Mouse (Mus musculus) erythroblast, adult 5-6 weeks (primary cell): ENCODE results near the gene Frem3. TPM values are rescaled to one million over a fixed set of nuclear protein-coding genes. Genes with fewer than 3 reads are reported as not detected.
A peak's percentile ranks its signal among the peaks of the same experiment; 100 is the strongest.

Experiments used
- ATAC-seq: replicated peaks from 2 replicates; pipeline ENCODE4 v1.8.0; 2016; ENCODE audit warnings: moderate number of reproducible peaks, mild to moderate bottlenecking, moderate TSS enrichment, inconsistent platforms; ENCODE audit not compliant: poor library complexity, low FRiP score, severe bottlenecking
- total RNA-seq, 2 experiments: library from RNA; stranded (forward) in 1 of 2; stranded (reverse) in 1 of 2; fragments of 150-400 nt in 1 of 2; fragments of 200-764, 138-1000 nt in 1 of 2; gene quantifications; 2 replicates each; pipeline versions ENCODE4 v1.2.3 to v1.2.4; 2015 to 2017; ENCODE audit warnings: low replicate concordance in 2 of 2

The Frem3 gene
- total RNA-seq (2015; ENCODE audit: low replicate concordance) = 0.21 TPM in 1 of 2 replicates, not detected in the other
- total RNA-seq (2017; ENCODE audit: low replicate concordance) = 0.28 and 0.43 TPM in 2 replicates

DNA sequence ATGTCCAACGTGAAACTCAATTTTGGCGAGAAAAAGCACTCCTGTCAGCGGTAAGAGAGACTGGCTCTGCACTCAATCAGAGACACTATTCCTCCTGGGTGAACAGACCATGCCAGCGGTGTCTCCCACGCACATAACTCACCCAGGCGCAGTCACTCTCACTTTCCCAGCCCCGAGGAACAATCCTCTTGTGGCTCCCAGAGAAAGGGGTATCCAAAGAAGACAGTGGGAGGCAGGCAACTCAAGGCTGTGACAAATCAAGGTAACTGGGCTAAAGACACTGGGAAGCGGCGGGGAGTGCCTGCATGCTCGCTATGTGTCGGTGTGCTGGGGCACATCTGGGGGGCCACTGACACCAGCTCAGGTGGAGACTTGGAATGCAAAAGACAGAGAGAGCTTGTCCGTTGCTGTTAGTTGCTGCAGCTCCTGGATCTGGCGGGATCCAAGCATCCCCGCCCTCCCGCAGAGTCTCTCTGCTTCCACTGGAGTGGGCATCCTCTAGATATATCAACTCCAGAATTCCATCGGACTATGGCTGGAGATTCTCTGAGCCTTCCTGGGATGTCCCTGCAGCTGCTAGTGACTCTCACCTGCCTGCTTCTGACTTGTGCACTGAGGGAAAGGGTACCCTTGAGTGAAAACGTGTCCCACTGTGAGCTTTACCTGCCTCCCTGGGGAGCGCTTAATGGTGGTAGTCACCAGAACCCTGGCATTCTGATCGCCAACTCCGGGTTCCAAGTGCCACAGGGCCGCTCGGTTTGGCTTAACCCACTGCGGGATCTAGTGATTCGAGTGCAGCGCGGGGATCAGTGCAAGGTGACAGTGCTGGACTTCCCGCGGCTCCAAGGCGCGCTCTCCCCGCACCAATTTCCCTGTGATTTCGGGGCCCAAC is at the start of gene Frem3:
Frem3 (plus strand) TSS at position 532 of the 892 bp plus-strand sequence.
- ATAC-seq = no peak

DNA sequence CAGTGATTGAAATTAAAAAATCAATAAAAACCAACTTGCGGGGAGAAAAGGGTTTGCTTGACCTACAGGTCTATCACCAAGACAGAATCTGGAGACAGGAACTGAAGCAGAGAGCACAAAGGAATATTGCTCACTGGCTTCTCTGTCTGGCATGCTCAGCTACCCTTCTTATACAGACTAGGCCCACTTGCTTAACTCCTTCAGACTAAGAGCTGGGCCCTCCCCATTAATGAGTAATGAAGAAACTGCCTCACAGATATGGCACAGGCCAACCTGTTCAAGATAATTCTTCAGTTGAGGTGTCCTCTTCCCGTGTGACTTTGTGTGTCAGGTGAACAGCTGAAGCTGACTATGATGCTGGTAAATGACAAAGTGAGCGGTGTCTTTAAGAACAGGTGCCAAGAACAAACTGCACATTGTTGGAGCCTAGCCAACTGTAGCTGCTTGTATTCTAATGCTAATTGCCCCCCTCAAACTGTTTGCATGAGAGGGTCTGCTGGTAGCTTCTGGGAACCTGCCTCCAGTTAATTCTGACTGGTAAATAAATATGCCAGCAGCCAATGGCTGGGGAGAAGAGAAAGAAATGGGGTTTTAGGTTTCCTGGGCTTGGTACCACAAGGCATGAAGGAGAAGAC is 46.6 kb upstream of the Frem3 start:
- ATAC-seq = no peak

DNA sequence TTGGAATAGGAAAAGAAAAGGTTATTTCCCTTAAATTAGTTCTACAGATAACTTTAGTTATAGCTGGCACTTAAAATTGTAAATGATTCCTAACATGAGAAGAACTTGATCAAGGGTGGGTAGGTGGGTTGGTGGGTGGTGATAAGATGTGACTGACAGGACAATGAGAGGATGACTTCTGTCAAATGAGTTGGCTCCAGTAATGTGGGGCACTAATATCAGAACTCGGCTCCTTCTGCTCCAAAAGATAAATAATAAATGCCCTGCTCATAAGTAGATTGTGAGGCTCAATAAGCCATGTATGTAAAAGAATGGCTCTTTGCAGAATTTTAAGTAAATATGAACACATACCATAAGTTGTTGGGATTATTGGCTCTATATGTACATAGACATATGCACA is 43.4 kb upstream of the Frem3 start:
- peak; percentile 71 for ATAC-seq

DNA sequence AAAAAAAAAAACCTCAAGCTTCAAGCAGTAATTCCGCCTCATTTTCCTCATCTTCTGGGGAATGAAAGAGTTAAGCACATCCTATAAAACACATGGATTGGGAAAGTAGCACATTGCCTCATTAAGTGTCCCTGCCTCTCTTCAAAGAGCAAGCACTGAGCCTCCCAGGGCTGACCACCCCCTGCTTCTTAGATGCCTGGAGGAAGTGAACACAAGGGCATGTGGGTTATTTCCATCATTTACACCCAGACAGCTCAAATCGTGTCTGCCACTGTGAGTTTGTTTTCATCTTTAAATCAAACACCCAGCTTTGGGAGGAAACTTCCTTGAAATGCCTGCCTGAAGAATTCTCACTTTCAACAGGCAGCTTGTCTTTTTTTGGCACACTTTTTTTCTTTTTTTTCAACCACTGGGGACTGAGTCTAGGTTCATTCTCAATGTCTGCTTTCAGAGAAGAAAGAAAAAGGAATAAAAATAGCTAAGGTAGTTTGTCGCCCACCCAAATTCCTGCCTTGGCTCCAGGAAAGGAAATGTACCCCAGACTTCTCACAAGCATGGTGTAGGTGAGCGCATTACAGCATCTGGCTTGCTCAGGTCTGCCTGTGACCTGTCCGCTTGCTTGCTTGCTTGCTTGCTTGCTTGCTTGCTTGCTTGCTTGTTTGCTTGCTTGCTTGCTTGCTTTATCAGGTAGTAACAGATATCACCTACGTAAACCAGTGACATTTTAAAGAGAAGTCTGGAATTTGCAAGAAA is 42.5 kb upstream of the Frem3 start:
- ATAC-seq = peak; percentile 52

DNA sequence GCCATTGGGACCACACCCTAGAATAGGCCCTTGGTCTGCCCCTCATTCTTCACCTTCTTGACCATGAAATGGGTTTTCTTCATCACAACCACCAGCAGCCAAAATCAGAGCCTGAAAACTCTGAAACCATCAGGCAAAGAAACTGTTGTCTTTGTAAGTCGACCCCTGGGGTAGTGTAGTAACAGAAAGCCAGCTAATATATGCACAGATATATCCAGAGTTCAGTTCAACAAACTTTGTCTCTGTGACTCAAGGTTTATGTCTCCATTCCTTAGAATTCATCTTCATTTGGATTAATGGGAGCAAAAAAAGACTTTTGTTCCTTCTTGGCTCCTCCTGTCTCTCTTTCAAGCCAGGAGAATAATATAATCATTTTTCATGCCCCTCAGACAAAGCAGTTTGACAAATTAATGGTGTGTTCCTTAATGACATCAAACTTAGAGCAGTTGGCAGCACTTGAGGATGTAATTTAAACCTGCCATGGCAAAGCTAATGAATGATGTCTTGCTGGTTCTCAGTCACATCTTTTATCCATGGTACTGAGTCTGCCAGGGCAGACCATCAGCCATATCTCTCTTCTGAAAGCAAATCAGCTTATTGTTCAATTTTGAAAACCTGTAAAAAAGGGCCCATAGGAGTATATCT is 38.3 kb upstream of the Frem3 start:
- no peak for ATAC-seq

DNA sequence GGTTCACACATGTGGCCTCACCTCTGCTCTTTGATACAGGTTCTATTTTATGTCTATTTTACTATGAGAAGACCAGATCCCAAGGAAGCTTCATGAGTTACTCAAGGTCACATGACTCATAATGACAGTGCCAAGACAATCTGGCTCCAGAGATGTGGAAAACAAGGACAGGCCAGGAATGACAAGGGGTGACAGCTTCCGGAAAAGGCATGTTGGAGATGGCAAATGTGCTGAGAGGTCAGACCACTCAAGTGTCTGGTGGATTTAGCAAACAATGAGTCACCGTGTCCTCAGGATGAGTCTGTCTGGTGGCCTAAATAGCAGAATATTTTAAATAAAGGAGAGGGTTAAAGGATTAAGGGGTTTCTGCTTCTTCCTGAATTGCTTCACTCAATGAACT is 33.8 kb upstream of the Frem3 start:
- no peak for ATAC-seq

DNA sequence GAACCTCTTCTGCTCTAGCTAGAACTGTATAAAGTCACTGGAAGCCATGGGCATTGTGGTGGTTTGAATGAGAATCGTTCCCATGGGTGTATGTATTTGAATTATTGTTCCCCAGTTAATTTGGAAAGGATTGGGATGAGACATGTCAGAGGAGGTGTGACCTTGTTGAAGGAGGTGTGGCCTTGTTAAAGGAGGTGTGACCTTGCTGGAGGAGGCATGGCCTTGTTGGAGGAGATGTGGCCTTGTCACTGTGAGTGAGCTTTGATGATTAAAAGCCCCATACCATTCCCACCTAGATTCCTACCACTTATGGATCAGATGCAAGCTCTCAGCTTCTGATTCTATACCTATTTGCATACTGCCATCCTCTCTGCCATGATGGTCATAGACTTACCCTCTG is 31.8 kb upstream of the Frem3 start:
- peak; percentile 53; the same call in 1 of the 2 replicates for ATAC-seq

DNA sequence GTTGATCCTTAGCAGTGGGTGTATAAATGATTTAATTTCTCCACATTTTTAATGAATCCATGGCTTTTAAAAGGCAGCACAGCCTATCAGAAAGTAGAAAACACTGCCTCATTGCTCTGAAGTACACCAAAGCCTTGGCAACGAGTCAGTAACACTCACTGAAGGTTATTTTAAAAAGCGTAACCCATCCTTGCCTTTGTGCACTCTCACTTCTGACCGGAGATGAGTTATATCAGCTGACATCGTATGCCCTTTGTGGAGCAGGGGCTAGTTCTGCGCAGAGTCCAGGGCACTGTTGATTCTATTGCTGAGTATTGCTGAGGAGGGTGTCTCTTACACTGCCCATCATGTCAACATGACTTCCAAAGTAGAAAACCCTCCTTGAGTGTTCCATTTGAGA is 18.3 kb upstream of the Frem3 start:
- ATAC-seq = no peak

DNA sequence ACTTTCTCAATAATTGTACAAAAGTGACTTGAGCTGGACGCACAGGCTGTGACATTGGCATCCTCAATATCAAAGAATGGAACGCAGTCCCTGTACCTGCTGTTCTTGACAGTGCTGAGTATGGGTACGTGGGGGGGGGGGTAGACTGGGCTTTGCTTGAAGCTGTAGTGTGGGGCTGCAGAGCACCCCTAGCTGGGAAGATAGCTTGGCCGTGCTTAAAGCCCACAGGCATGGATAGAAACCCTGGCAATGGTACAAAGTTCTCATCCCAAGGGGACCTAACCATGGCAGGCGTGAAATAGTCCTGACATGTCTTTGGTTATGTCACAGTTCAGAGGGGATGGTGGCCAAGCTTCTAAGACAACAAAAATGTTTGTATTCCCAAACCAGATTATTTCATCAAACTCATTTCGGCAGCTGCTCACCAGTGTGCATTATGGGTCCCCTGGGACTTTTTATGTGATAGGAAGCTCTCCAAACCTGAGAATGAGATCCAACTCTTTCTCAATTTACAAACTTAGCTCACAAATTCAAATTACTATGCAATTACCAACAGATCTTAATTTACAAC is 10.2 kb upstream of the Frem3 start:
- ATAC-seq = no peak

DNA sequence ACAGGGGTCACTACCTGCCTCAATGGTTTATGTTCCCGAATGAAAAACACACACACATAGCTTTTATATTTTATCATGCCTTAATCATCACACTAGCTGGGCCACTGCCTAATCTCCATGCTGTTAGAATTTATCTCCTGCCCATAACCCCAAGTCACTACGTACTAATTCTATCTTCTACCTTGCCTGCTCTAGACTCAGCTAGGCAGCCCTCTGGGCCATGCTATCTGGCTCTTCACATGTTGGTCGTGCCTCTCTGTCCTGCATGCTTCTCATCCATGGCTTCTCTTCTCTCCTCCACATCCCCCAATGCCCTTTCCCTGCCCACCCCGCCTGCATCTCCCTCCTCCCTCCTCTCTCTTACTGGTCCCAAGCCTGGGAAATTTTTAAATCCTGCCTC is 9.0 kb upstream of the Frem3 start:
- ATAC-seq = 0 out of 2 replicates have a peak, but pooled peaks have one; percentile 15

DNA sequence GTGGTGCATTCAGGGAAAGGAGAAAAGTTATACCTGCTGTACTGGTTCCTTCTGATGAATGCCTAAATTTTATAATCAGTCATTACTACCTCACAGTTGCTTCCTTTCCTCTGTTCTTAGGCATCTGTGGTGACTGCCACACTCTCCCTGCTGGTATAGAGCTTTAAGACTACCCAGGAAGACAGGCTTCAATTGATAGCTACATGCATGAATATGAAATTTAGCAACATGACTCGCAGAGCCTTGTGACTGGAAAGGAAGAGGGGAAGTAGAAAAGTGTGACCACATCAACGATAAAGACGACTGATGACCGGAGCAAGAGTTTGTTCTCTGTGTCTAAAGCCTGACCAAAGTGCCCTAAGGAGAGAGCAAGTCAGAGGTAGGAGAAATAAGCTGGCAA is 3.8 kb upstream of the Frem3 start:
- no peak for ATAC-seq

DNA sequence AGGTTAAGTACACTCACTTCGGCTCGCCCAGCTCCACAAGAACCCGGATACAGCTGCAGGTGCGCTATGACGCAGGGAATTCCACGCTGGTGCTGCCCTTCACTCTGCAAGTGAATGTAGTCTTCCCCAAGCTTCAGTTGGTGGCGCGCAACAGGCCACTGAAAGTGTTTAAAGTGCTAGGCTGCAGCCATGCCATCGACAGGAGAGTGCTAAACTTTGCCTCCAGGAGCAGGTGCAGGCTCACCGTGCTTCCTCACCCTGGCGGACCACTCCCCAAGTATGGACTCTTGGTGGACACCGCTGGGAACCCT is 516 bp downstream of the Frem3 start:
- no peak for ATAC-seq

DNA sequence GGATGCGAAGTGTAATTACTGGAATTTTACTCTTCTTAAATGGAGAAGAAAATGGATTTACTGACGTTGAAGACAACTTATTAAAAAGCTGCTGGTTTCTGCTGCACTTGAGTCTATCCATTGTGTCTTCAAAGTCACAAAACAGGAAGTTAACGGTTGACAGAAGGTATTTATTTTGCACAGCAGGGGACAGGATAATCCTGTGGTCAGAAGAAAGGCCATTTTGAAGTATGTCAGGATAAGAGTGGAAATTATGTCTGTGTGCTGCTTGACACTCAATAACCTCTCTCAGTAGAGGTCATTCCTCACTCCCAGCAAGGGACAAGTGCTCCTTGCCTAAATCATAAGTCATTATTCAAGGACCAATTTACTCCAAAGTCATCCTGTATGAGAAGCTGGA is 8.9 kb downstream of the Frem3 start:
- no peak for ATAC-seq

DNA sequence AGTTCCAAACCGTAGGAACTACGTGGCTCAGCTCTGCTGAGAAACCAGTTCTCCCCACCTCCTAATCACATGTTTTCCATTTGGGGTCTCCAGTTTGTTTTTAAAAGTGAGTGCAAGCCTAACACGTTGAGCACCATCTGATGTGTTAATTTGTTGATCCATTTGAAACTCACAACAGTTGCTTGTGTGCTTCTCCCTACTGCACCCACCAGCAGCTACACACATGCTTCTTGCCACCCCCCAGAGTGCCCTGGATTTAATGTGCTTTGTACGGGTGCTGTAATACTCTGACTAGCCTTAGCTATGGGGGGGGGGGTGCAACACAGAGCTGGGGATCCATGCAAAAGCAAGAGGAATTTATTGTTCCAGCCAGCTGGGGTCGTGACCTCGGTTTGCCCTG is 36.5 kb downstream of the Frem3 start:
- ATAC-seq = no peak

DNA sequence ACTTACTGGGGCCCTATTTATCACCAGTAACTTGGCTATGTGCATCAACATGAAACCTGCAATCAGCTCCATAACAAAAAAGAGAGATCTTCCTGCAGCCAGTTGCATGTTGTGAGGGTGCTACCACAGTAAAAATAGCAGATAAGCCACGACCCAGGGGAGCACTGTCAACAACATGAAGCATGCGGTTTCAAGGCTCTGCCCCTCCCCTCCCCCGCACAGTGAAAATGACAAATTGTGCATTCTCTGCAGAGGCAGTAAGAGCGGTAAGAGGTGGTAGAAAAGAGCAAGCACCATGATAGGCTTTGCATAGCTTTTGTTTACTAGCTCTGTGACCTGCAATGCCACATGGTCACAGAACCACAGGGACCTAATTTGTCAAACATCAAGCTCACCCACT is 46.8 kb downstream of the Frem3 start:
- 0 out of 2 replicates have a peak, but pooled peaks have one; percentile 40 for ATAC-seq

DNA sequence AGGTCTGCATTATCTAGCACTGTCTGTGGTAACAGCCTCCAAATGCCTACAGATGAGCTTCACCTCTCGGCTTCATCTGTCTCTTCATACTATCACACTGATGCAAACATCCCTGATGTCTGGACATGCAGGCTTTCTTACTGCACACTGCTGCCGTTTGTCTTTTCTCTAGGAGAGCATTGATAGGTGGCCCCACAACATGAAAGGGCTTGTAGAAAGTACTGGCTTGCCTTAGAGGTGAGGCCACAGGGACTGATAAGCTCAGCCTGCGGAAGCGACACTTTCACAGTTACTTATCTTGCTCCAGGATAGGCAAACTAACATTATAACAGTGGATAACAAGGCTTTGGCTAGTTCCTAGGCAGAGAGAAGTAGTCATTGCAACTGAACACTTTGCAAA is 50.2 kb downstream of the Frem3 start:
- ATAC-seq = peak; percentile 73

DNA sequence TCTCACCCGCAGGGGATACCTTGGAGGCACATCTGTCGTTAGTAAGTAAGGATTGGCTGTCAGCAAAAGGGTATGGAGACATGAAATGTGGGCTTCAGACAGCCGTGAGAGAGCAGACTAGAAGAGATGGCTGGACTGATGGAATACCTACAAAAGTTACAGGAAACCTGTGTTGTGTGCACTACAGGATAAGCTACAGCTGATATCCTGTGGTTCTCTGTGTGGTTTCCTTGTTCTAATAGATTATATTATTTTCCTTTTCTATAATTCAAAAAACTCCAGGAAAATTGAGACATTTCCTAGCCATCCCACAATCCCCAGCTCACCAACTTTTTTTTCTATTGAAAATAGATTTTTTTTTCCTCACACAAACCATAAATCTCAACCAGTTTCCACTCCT is 52.6 kb downstream of the Frem3 start:
- no peak for ATAC-seq

DNA sequence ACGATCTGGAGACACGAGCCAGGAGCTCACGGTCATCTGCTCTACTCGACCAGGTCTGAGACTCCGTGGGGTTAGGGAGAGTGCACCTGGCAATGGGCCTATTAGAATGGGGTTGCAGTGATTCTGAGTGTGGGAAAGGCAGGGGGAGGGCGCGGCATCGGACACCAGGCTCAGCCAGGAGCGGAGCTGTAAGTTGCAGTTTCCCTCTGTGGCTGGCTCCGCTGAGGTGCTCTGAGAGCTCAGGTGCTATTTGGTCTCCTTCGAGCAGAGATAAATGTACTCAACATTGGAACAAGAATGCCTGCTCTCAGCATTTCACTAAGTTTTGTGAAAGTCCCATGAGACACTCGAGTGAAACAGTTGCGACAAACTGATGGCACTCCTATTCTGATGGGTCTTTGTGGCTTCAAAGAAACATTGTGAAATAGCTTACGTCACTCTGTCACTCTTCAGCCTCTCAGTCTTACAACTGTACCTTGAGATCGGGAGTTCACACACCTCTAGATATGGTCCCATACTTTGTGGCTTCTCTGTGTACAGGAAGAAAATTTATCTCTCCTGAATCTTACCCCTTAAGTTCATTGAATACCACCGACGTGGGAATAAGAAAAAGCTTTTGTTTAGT is 58.5 kb downstream of the Frem3 start:
- no peak for ATAC-seq

DNA sequence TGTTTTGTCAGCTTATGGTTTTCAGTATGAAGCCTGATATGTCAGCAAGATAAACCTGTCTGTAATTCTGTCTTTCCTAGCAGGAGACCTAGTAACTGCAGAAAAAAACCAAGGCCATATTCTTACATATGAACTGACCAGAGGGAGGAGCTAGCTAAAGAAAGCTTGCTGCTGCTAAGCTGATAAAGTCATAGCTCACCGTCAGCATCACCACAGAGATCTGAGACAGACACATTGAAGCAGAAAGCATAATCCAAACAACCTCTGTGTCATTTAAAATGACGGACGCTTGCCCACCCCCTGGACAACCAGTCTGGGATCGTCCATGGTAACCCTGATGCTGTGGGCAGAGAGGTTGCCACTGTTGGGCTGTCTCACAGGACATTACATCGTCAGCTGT is 71.7 kb downstream of the Frem3 start:
- peak; percentile 65 for ATAC-seq
